Mouse (Mus musculus) ES-Bruce4 (cell line): ENCODE data around the gene Pmm1. TPM values are rescaled to one million over a fixed set of nuclear protein-coding genes. Genes with fewer than 3 reads are reported as not detected.

Experiments
- H3K27ac ChIP-seq: 2 replicates; pipeline ENCODE4 v1.5.1; 2012; ENCODE audit warnings: low read length, inconsistent platforms; ENCODE audit not compliant: insufficient read depth
- H3K27me3 ChIP-seq: 2 replicates; pipeline ENCODE4 v1.6.1; 2012; ENCODE audit warnings: mild to moderate bottlenecking, low read length, inconsistent platforms; ENCODE audit not compliant: control insufficient read depth, poor library complexity, insufficient read depth, severe bottlenecking
- H3K36me3 ChIP-seq: 2 replicates; pipeline ENCODE4 v1.6.1; 2012; ENCODE audit warnings: inconsistent platforms, mild to moderate bottlenecking, low read length, moderate library complexity; ENCODE audit not compliant: control insufficient read depth, poor library complexity, insufficient read depth, severe bottlenecking
- H3K4me1 ChIP-seq: one replicate; pipeline ENCODE4 v1.8.1; 2011; ENCODE audit warnings: low read length; ENCODE audit not compliant: control insufficient read depth, insufficient read depth
- H3K4me3 ChIP-seq: 2 replicates; pipeline ENCODE4 v1.5.1; 2011; ENCODE audit warnings: low read depth, mild to moderate bottlenecking, low read length
- H3K9ac ChIP-seq: 2 replicates; pipeline ENCODE4 v1.6.1; 2012; ENCODE audit warnings: low read depth, mild to moderate bottlenecking, inconsistent platforms; ENCODE audit not compliant: poor library complexity, severe bottlenecking
- H3K9me3 ChIP-seq: replicated peaks from 2 replicates; pipeline ENCODE4 v1.6.1; 2012; ENCODE audit warnings: mild to moderate bottlenecking, low read length, inconsistent platforms; ENCODE audit not compliant: control insufficient read depth, poor library complexity, insufficient read depth, severe bottlenecking
- CTCF ChIP-seq: IDR thresholded peaks from one replicate; pipeline ENCODE4 v1.8.1; 2011; ENCODE audit warnings: low read depth, low read length
- EP300 ChIP-seq: IDR thresholded peaks from 2 replicates; pipeline ENCODE4 v1.6.1; 2011; ENCODE audit warnings: low read depth, low read length; ENCODE audit not compliant: insufficient read depth
- POLR2A ChIP-seq: IDR thresholded peaks from one replicate; pipeline ENCODE4 v1.8.1; 2011; ENCODE audit warnings: low read length; ENCODE audit not compliant: insufficient read depth
- polyA plus RNA-seq: library from polyadenylated mRNA; stranded (reverse); fragments of >200 nt; gene quantifications from 2 replicates; pipeline ENCODE4 v1.2.4, GENCODE M21; 2011; ENCODE audit warnings: low read depth; ENCODE audit not compliant: missing spikeins, insufficient read depth, insufficient read length

The Pmm1 gene
- polyA plus RNA-seq, 1 experiment = 338 TPM

DNA sequence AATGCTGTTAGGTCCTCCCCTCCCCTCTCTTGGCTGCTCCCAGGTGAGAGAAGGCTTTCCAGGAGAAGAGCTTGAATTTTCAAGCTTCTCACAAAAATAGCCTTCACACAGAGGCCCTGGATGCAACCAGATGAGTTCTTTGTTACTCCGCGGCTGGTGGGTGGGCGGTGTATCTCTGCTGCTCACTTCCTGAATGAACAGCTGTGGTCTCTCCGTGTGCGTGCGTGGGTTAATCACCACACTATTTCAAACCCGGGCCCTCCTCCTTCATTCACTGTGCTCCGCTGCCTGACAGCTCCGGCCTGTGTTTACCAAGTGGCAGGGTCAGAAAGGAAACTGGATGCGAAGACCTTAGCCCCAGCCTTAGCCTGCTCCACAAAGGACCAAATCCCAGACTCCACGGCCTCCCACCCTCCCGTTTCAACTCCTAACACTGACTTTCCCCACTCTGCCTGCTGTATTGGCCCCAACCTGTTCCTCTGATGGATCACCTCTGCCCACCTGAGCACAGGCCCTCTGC is 27.7 kb downstream of the Pmm1 start:
- no peaks in the 10 kb centered on the region for H3K9me3 ChIP-seq
- TF ChIP-seq EP300 = no peak
- TF ChIP-seq POLR2A = no peak
- no peak for TF ChIP-seq CTCF
- H3K27ac ChIP-seq = no peak overlapping the region

DNA sequence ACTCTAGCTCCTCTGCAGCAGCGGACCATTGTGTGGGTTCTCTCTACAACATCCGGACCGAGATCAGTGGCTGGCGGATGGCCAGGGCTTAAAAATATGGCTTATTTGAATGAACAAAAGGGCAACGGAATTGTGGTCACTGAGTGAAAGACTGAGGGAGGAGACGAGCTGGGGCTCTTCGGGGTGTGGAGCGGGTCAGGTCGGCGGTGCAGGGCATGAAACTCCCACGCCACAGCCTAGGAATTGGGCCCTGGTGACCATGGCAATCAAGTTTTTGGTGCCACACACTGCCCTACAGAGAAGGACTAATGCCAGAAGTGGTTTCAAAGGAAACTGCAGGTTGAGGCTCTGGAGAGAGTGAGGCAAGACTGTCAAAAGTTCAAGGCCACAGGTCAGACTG is 32.5 kb downstream of the Pmm1 start:
- Histone ChIP-seq H3K36me3 (no peaks in the 10 kb centered on the region), H3K9me3 (no peaks in the 10 kb centered on the region), H3K27me3 (no peaks in the 10 kb centered on the region), H3K4me1 (no peaks in the 10 kb centered on the region), H3K4me3 (no peak overlapping the region), H3K9ac (no peak overlapping the region), H3K27ac (no peak overlapping the region)
- TF ChIP-seq CTCF = no peak
- TF ChIP-seq EP300 = no peak
- TF ChIP-seq POLR2A = no peak

More for the DNA sequence above, 27.7 kb downstream of the Pmm1 start:
- Histone ChIP-seq H3K27me3 (no peaks in the 10 kb centered on the region), H3K4me3 (no peak overlapping the region), H3K36me3 (no peaks in the 10 kb centered on the region), H3K4me1 (no peaks in the 10 kb centered on the region), H3K9ac (no peak overlapping the region)

GRCm38 (mm10) chr15:81927741-81928140 is 33.0 kb downstream of the Pmm1 start:
- TF ChIP-seq POLR2A (no peak), EP300 (no peak), CTCF (no peak)
- no peaks in the 10 kb centered on the region for H3K4me1 ChIP-seq
- H3K9me3 ChIP-seq = no peaks in the 10 kb centered on the region
- no peaks in the 10 kb centered on the region for H3K36me3 ChIP-seq
- H3K4me3 ChIP-seq = no peak overlapping the region
- H3K27me3 ChIP-seq = no peaks in the 10 kb centered on the region
- H3K9ac ChIP-seq = no peak overlapping the region
- H3K27ac ChIP-seq = no peak overlapping the region

GRCm38 (mm10) chr15:81926446-81926822 is 34.3 kb downstream of the Pmm1 start:
- H3K4me3 ChIP-seq = no peak overlapping the region
- H3K4me1 ChIP-seq = no peaks in the 10 kb centered on the region
- H3K27me3 ChIP-seq = no peaks in the 10 kb centered on the region
- H3K9me3 ChIP-seq = no peaks in the 10 kb centered on the region
- no peak overlapping the region for H3K9ac ChIP-seq
- TF ChIP-seq POLR2A = no peak
- TF ChIP-seq EP300 = no peak
- TF ChIP-seq CTCF = no peak
- no peak overlapping the region for H3K27ac ChIP-seq
- no peaks in the 10 kb centered on the region for H3K36me3 ChIP-seq

- Histone ChIP-seq H3K27ac (no peak within 1 kb of the TSS), H3K9ac (peak within 1 kb of the TSS; percentile 89), H3K4me1 (no peaks in the 10 kb centered on the region), H3K36me3 (no peaks in the 10 kb centered on the region), H3K9me3 (no peaks in the 10 kb centered on the region), H3K27me3 (no peaks in the 10 kb centered on the region), H3K4me3 (peak within 1 kb of the TSS; percentile 77)
- TF ChIP-seq POLR2A = peak; percentile 38
- no peak for TF ChIP-seq CTCF
Measured at GRCm38 (mm10) chr15:81925760-81926445, 34.8 kb downstream of the Pmm1 start, which contains the start of gene Polr3h. Gene Polr3h (minus strand): TSS chr15:81926240.

DNA sequence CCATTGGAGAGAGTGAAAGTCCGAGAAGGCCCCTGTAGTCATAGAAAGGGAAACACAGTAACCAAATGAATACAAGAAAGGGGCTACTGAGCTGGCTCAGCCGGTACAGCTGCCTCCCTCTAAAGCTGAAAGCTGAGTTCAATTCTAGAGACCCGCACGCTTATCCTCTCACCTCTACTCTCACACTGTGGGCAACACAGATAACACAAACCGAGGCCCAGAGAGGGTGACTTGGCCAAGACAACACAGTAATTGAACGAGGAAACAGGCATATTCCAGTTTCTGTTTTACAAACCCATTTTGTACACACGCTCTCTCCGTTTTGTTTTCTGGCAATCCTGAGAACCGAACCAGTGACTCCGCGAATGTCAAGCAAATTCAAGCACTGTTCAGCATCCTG is 35.8 kb downstream of the Pmm1 start:
- no peaks in the 10 kb centered on the region for H3K27me3 ChIP-seq
- no peaks in the 10 kb centered on the region for H3K9me3 ChIP-seq
- no peak for TF ChIP-seq POLR2A
- TF ChIP-seq CTCF = no peak
- TF ChIP-seq EP300 = no peak
- no peaks in the 10 kb centered on the region for H3K36me3 ChIP-seq
- peak overlapping the region; percentile 77 for H3K4me3 ChIP-seq
- H3K9ac ChIP-seq = peak overlapping the region; percentile 89
- no peaks in the 10 kb centered on the region for H3K4me1 ChIP-seq
- H3K27ac ChIP-seq = no peak overlapping the region
